Mouse (Mus musculus) kidney, postnatal 0 days (tissue): ENCODE results near the gene Noxo1. TPM values are rescaled to one million over a fixed set of nuclear protein-coding genes. Genes with fewer than 3 reads are reported as not detected.

Experiments used
- ATAC-seq: fragments of 200-750 bp; cut with Nextera tagmentation; replicated peaks from 2 replicates; pipeline ENCODE4 v1.8.0; 2017; ENCODE audit warnings: low read depth, moderate number of reproducible peaks, moderate TSS enrichment, moderate library complexity; ENCODE audit not compliant: low FRiP score
- DNase-seq: peaks from one replicate; pipeline ENCODE4 v3.0.0-alpha.2; 2016; ENCODE audit warnings: low spot score
- H3K27ac ChIP-seq: fragments of 300-500 bp; sonication (generic); 2 replicates; pipeline ENCODE4 v1.5.1; 2014; ENCODE audit warnings: mild to moderate bottlenecking
- H3K27me3 ChIP-seq: fragments of 300-500 bp; sonication (generic); 2 replicates; pipeline ENCODE4 v1.6.1; 2014; ENCODE audit warnings: low read length, mixed read lengths; ENCODE audit not compliant: insufficient read depth
- H3K36me3 ChIP-seq: fragments of 300-500 bp; sonication (generic); 2 replicates; pipeline ENCODE4 v1.6.1; 2014; ENCODE audit warnings: low read length, mixed read lengths; ENCODE audit not compliant: insufficient read depth
- H3K4me1 ChIP-seq: fragments of 300-500 bp; sonication (generic); replicated peaks from 2 replicates; pipeline ENCODE4 v1.6.1; 2014; ENCODE audit warnings: antibody characterized with exemption, low read length, mixed read lengths; ENCODE audit not compliant: insufficient read depth
- H3K4me2 ChIP-seq: fragments of 300-500 bp; sonication (generic); 2 replicates; pipeline ENCODE4 v1.6.1; 2014; ENCODE audit warnings: mild to moderate bottlenecking, low read length, moderate library complexity, mixed read lengths
- H3K4me3 ChIP-seq: fragments of 300-500 bp; sonication (generic); replicated peaks from 2 replicates; pipeline ENCODE4 v1.5.1; 2014; ENCODE audit warnings: low read depth, low read length
- H3K9ac ChIP-seq: fragments of 300-500 bp; sonication (generic); 2 replicates; pipeline ENCODE4 v1.6.1; 2014; ENCODE audit warnings: low read depth, low read length
- H3K9me3 ChIP-seq: fragments of 300-500 bp; sonication (generic); replicated peaks from 2 replicates; pipeline ENCODE4 v1.6.1; 2016; ENCODE audit warnings: low read length, inconsistent platforms, mixed read lengths
- CTCF ChIP-seq: IDR thresholded peaks from 2 replicates; pipeline ENCODE4 v1.5.1; 2016; ENCODE audit warnings: antibody characterized with exemption, low read depth, mild to moderate bottlenecking, moderate library complexity
- WGBS: fragments of 180-500 bp; shearing (Covaris S2); extraction: QIAGEN DNeasy Blood & Tissue Kit; methylation state at CpG from one replicate; pipeline ENCODE4 v1.1.7; 2014; 5-methylcytosine and 5-hydroxymethylcytosine counted together
- polyA plus RNA-seq: library from polyadenylated mRNA; unstranded; fragments of >200 nt; fragmentation: Nextera tagmentation; extraction: Ambion mirVana; gene quantifications from 2 replicates; pipeline ENCODE4 v1.2.1, GENCODE M21; 2015

The Noxo1 gene
- polyA plus RNA-seq, 1 experiment from 2014 or later: 2.6 TPM

DNA sequence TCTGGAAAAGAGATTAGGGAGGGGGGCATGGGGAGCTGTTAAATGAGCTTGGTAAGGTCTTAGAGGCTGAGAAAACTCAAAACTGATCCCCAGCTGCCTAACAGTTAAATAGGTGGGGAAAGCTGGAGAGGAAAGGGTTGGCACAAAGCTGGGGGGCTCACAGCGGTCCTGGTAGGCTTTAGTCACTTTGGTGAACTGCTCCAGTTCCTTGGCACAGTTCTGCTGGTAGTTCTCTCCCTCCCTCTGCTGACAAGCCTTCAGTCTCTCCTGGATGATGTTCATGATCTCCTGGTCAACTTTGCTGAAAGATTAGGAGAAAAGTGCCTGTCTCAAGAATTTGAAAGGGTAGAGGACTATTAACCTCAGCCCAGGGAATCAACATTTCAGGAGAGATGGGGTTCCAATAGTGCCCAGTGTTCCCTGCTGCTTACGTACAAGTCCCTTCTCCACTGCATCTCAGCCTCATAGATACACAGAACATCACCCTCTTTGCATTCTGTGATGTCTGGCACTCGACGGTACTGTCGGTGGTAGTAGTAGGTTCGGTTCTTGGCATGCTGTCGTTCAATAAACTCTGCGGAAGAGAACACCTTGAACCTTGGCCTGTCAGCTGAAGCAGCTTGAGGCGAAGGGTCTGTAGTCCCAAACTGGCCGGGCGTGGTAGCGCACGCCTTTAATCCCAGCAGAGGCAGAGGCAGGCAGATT is 26.3 kb downstream of the Noxo1 start:
- Histone ChIP-seq H3K27me3 (no peaks in the 10 kb centered on the region), H3K4me2 (peak overlapping the region; percentile 90), H3K9ac (0 out of 2 replicates have a peak overlapping the region, but pooled peaks have one; percentile 23), H3K9me3 (no peaks in the 10 kb centered on the region), H3K4me1 (peaks cover 8% of the 10 kb centered on the region), H3K36me3 (peaks cover 15% of the 10 kb centered on the region; the same call in 1 of the 2 replicates), H3K4me3 (no peak overlapping the region), H3K27ac (no peak overlapping the region)
- ATAC-seq (no peak), DNase-seq (no peak)
- WGBS: 32% methylated on average over 13 of the region's 13 CpGs
- no peak for TF ChIP-seq CTCF

DNA sequence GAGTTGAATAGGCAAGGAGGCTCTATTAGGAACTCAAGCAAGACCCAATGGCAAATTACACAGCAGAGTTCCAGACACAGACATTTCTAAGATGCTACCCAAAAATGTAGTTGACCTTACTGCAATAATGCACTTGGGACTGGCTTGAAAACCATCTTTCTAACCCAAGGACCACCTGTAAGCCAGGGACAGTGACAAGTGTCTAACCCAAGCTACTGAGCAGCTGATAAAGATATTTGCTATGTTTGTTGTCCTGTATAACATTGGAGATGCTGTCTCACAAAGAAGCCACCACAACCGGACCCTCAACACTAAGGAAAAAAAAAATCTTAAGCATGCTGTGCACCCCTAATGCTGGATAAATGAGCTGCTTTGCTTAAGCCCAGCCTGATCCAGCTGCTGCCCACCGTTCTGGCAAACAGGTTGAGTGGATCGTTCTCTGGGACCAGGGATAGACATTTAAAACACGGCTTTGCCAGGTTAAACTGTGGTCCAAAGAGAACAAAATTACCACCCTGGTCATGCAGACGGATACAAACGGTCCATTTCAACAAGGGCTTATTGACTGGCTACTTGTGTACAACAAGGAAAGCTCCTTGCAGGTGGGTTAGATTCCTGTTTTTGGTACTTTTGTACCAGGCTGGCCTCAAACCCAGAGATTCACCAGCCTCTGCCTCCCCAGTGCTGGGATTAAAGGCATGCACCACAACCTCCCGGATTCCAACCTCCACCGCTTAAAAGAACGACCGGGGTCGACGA is 27.3 kb downstream of the Noxo1 start:
- DNase-seq: no peak
- Histone ChIP-seq H3K27me3 (no peaks in the 10 kb centered on the region), H3K4me2 (peak overlapping the region; percentile 90), H3K9ac (peak overlapping the region; percentile 92), H3K4me1 (peaks cover 8% of the 10 kb centered on the region), H3K27ac (peak overlapping the region; percentile 91), H3K9me3 (no peaks in the 10 kb centered on the region), H3K4me3 (peak overlapping the region; percentile 88), H3K36me3 (peaks cover 15% of the 10 kb centered on the region; the same call in 1 of the 2 replicates)
- ATAC-seq: no peak
- 1% methylated on average over 12 of the region's 12 CpGs for WGBS
- no peak for TF ChIP-seq CTCF

DNA sequence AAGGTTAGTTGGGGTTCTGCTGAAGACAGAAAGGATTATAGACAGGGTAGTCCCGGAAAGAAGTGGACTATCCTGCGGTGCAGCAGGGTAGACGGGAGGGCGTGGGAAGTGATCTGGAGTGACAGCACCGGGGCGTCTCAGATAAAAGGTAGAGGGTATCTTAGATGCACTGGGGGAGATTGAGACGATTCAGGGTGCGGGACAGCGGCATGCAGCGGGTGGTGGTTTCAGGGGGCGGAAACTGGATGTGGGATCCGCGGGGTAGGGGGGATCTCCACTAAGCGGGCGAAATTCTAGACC is 27.8 kb downstream of the Noxo1 start:
- peak overlapping the region; percentile 88 for H3K4me3 ChIP-seq
- no peaks in the 10 kb centered on the region for H3K9me3 ChIP-seq
- H3K9ac ChIP-seq: peak overlapping the region; percentile 92
- H3K36me3 ChIP-seq: peaks cover 15% of the 10 kb centered on the region; the same call in 1 of the 2 replicates
- WGBS: 1% methylated on average over 15 of the region's 15 CpGs
- DNase-seq: peak; percentile 31
- H3K4me2 ChIP-seq: peak overlapping the region; percentile 90
- peaks cover 8% of the 10 kb centered on the region for H3K4me1 ChIP-seq
- ATAC-seq: no peak
- TF ChIP-seq CTCF: no peak
- no peaks in the 10 kb centered on the region for H3K27me3 ChIP-seq
- H3K27ac ChIP-seq: peak overlapping the region; percentile 91

DNA sequence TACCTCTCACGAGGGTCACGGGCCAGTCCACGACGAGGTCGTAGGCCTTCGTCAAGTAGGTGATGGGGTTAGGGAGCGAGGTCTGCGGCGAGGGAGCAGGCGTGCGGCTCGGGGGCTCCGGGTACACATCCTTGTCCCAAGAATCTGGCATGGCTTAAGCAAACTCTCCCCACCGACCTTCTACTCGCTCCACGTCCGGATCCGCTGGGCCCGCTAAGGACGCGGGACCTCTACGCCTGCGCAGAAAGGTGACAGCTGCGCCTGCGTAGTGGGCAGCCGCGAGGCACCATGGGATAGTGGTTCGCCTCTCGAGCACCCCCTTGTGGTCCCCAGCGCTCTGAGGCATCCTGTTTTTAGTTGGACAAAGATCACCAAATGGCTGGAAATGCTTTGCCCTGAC is 28.1 kb downstream of the Noxo1 start, which contains the start of gene Ndufb10:
Gene Ndufb10, minus strand, starts transcription at position 295 of the 400 bp plus-strand sequence.
- Histone ChIP-seq H3K4me1 (peaks cover 8% of the 10 kb centered on the region), H3K9ac (peak within 1 kb of the TSS; percentile 92), H3K36me3 (peaks cover 15% of the 10 kb centered on the region; the same call in 1 of the 2 replicates), H3K4me3 (peak within 1 kb of the TSS; percentile 88), H3K27me3 (no peaks in the 10 kb centered on the region), H3K4me2 (peak within 1 kb of the TSS; percentile 90), H3K27ac (peak within 1 kb of the TSS; percentile 91), H3K9me3 (no peaks in the 10 kb centered on the region)
- WGBS: 0% methylated on average over 30 of the region's 30 CpGs
- DNase-seq: peak; percentile 98
- peak; percentile 65 for ATAC-seq
- peak; percentile 98 for TF ChIP-seq CTCF

DNA sequence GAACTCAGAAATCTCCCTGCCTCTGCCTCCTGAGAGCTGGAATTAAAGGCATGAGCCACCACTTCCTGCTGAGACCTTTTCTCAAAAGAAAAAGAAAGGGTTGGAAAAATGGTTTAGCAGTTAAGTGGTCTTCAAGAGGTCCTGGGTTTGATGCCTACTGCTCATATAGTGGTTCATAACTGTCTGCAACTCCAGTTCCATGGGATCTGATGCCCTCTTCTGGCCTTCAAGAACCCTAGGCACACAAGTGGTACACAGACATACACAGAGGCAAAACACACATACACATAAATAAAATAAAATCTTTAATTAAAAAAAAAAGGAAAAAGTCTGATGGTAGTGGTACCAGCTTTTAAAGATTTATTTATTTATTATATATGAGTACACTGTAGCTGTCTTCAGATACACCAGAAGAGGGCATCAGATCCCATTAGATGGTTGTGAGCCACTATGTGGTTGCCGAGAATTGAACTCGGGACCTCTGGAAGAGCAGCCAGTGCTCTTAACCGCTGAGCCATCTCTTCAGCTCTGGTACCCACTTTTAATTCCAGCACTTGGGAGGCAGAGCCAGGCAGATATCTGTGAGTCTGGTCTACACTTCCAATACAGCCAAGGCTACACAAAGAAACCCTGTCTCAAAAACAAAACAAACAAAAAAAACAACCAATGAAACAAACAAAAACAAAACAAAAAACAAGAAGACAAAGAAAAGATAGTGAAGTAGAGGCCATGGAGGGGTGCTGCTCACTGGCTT is 29.8 kb downstream of the Noxo1 start:
- peaks cover 15% of the 10 kb centered on the region; the same call in 1 of the 2 replicates for H3K36me3 ChIP-seq
- no peak for ATAC-seq

DNA sequence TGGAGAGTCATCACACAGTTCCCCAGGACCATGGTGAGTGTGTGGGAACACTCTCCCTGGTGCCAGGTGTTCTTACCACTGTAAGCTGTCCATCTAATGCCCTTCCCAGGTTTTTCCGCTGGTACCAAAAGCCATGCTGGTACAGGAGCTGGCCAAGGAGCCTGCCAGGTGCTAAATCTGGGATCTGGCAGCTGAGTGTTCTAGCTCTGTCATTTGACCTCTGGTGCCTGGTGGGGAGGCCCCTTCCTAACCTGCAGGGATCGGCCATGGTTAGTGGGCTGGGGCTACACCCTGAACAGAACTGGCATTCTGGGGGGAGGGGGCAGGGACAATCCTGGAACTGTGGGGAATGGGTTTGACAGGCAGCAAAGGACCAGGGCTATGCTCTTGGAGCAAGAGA is 31.6 kb downstream of the Noxo1 start, which contains the start of gene Rpl3l:
Gene Rpl3l, plus strand, starts transcription at position 203 of the 400 bp plus-strand sequence.
- Histone ChIP-seq H3K9me3 (no peaks in the 10 kb centered on the region), H3K4me3 (no peak within 1 kb of the TSS), H3K9ac (no peak within 1 kb of the TSS), H3K36me3 (0 out of 2 replicates have a peak, but pooled peaks cover under 1% of the 10 kb centered on the region), H3K27me3 (no peaks in the 10 kb centered on the region), H3K27ac (no peak within 1 kb of the TSS), H3K4me1 (no peaks in the 10 kb centered on the region), H3K4me2 (no peak within 1 kb of the TSS)
- DNase-seq (no peak), ATAC-seq (no peak)
- 49% methylated on average over 2 of the region's 2 CpGs for WGBS
- no peak for TF ChIP-seq CTCF

More for the DNA sequence above, 29.8 kb downstream of the Noxo1 start:
- no peak for DNase-seq
- 84% methylated on average over 3 of the region's 3 CpGs for WGBS
- Histone ChIP-seq H3K9ac (no peak overlapping the region), H3K9me3 (no peaks in the 10 kb centered on the region), H3K4me2 (no peak overlapping the region), H3K4me3 (no peak overlapping the region), H3K4me1 (peaks cover 8% of the 10 kb centered on the region), H3K27ac (no peak overlapping the region), H3K27me3 (no peaks in the 10 kb centered on the region)
- 0 out of 2 replicates have a peak, but pooled peaks have one; percentile 25 for TF ChIP-seq CTCF
